Mouse (Mus musculus) cortical plate, adult 2 months (tissue): Measurements from ENCODE around the gene Copz1. TPM values are rescaled to one million over a fixed set of nuclear protein-coding genes. Genes with fewer than 3 reads are reported as not detected.

Experiments
- H3K27ac ChIP-seq: fragments of 200-500 bp; 2 replicates; pipeline ENCODE4 v1.5.1; 2012; ENCODE audit warnings: low read length, control low read depth, inconsistent platforms; ENCODE audit not compliant: insufficient read depth
- H3K4me1 ChIP-seq: fragments of 200-500 bp; 2 replicates; pipeline ENCODE4 v1.6.1; 2011; ENCODE audit warnings: low read length; ENCODE audit not compliant: control insufficient read depth, insufficient read depth
- H3K4me3 ChIP-seq: fragments of 200-500 bp; 2 replicates; pipeline ENCODE4 v1.5.1; 2011; ENCODE audit warnings: mild to moderate bottlenecking, low read length, control low read depth; ENCODE audit not compliant: insufficient read depth
- CTCF ChIP-seq: fragments of 200-500 bp; IDR thresholded peaks from 2 replicates; pipeline ENCODE4 v1.5.1; 2011; ENCODE audit warnings: mild to moderate bottlenecking, control low read depth, low read length; ENCODE audit not compliant: insufficient read depth; ENCODE audit errors: extremely low read depth
- POLR2A ChIP-seq: fragments of 200-500 bp; IDR thresholded peaks from 2 replicates; pipeline ENCODE4 v1.6.1; 2011; ENCODE audit warnings: mild to moderate bottlenecking, low read length, control low read depth; ENCODE audit not compliant: insufficient read depth; ENCODE audit errors: extremely low read depth
- polyA plus RNA-seq: library from polyadenylated mRNA; depleted of rRNA; stranded (reverse); fragments of >200 nt; gene quantifications from 2 replicates; pipeline ENCODE4 v1.2.3, GENCODE M21; 2012

Gene Copz1
- polyA plus RNA-seq, 1 experiment = 148 TPM

- Histone ChIP-seq H3K4me3 (peak overlapping the region; percentile 38), H3K27ac (peak overlapping the region; percentile 74), H3K4me1 (peaks cover 9% of the 10 kb centered on the region)
- TF ChIP-seq CTCF (no peak), POLR2A (no peak)
Observed at GRCm38 (mm10) chr15:103305792-103306645, 33.5 kb downstream of the Copz1 start.

GRCm38 (mm10) chr15:103307125-103307524 lies 34.6 kb downstream of the Copz1 start:
- Histone ChIP-seq H3K4me1 (peaks cover 9% of the 10 kb centered on the region), H3K4me3 (no peak overlapping the region), H3K27ac (no peak overlapping the region)
- TF ChIP-seq CTCF = peak; percentile 94
- no peak for TF ChIP-seq POLR2A

GRCm38 (mm10) chr15:103308056-103308875 lies 35.8 kb downstream of the Copz1 start:
- no peak for TF ChIP-seq CTCF
- no peak for TF ChIP-seq POLR2A

GRCm38 (mm10) chr15:103308876-103309580 lies 36.5 kb downstream of the Copz1 start:
- Histone ChIP-seq H3K4me3 (no peak overlapping the region), H3K27ac (no peak overlapping the region), H3K4me1 (peaks cover 7% of the 10 kb centered on the region)
- TF ChIP-seq POLR2A (no peak), CTCF (no peak)

More at GRCm38 (mm10) chr15:103308056-103308875, 35.8 kb downstream of the Copz1 start:
- Histone ChIP-seq H3K4me1 (peaks cover 9% of the 10 kb centered on the region), H3K4me3 (no peak overlapping the region), H3K27ac (no peak overlapping the region)

GRCm38 (mm10) chr15:103310365-103310910 lies 37.9 kb downstream of the Copz1 start, which contains the start of gene Gpr84:
Gpr84 (minus strand) TSS chr15:103310612.
- peaks cover 2% of the 10 kb centered on the region; the same call in 1 of the 2 replicates for H3K4me1 ChIP-seq
- H3K27ac ChIP-seq = no peak within 1 kb of the TSS
- H3K4me3 ChIP-seq = no peak within 1 kb of the TSS
- TF ChIP-seq CTCF (no peak), POLR2A (no peak)

GRCm38 (mm10) chr15:103313495-103314095 lies 41.1 kb downstream of the Copz1 start:
- Histone ChIP-seq H3K4me1 (no peaks in the 10 kb centered on the region; the same call in 1 of the 2 replicates), H3K4me3 (no peak overlapping the region), H3K27ac (no peak overlapping the region)
- TF ChIP-seq POLR2A (no peak), CTCF (peak; percentile 83)

- H3K4me1 ChIP-seq = no peaks in the 10 kb centered on the region; the same call in 1 of the 2 replicates
- TF ChIP-seq POLR2A (no peak), CTCF (no peak)
- H3K27ac ChIP-seq = no peak overlapping the region
- H3K4me3 ChIP-seq = no peak overlapping the region
Observed at GRCm38 (mm10) chr15:103314181-103314580, 41.7 kb downstream of the Copz1 start.

GRCm38 (mm10) chr15:103315011-103315502 lies 42.5 kb downstream of the Copz1 start:
- Histone ChIP-seq H3K27ac (no peak overlapping the region), H3K4me3 (no peak overlapping the region), H3K4me1 (no peaks in the 10 kb centered on the region; the same call in 1 of the 2 replicates)
- TF ChIP-seq POLR2A = no peak
- TF ChIP-seq CTCF = peak; percentile 51
